Mouse (Mus musculus) CD8-positive naive resting alpha-beta T cell, adult 57 days (primary cell): ENCODE data around the gene Fcrls. TPM values are rescaled to one million over a fixed set of nuclear protein-coding genes. Genes with fewer than 3 reads are reported as not detected.

Experiments used
- total RNA-seq: library from RNA; stranded (reverse); gene quantifications from one replicate; pipeline ENCODE4 v1.2.4, GENCODE M21; 2023

Gene Fcrls
- total RNA-seq = not detected

GRCm38 (mm10) chr3:87263436-87263835 lies at the start of gene Fcrls:
Gene Fcrls (minus strand): TSS chr3:87263738.

Other genes with a start within 250 kb of the Fcrls start
- gene Kirrel, start 89.0 kb downstream of the Fcrls start, total RNA-seq = 0.77 TPM
- 0.49 TPM for gene Cd5l, start 94.1 kb upstream of the Fcrls start, total RNA-seq
- 22.4 TPM for gene Fcrl1, start 112.6 kb upstream of the Fcrls start, total RNA-seq
- gene Fcrl5, start 172.0 kb upstream of the Fcrls start, total RNA-seq = 4.1 TPM